Mouse (Mus musculus) MEL (cell line): ENCODE results near the gene Slc4a4. TPM values are rescaled to one million over a fixed set of nuclear protein-coding genes. Genes with fewer than 3 reads are reported as not detected.

Experiments used
- DNase-seq: peaks from one replicate; pipeline ENCODE4 v3.0.0; 2011; ENCODE audit warnings: low read depth, low spot score
- H3K27ac ChIP-seq: 2 replicates; pipeline ENCODE4 v1.5.1; 2012; ENCODE audit warnings: low read depth, mild to moderate bottlenecking, control low read depth, low read length, moderate library complexity; ENCODE audit not compliant: control insufficient read depth
- H3K27me3 ChIP-seq, 2 experiments: fragments of 150-350 bp in 1 of 2; sonication (generic) in 1 of 2; 2 replicates each; pipeline ENCODE4 v1.6.1; 2012; ENCODE audit warnings: low read length in 2 of 2, mild to moderate bottlenecking in 2 of 2, improper control_type of control experiment in 1 of 2, moderate library complexity in 1 of 2; ENCODE audit not compliant: insufficient read depth in 2 of 2, control insufficient read depth in 1 of 2
- H3K36me3 ChIP-seq, 2 experiments: 2 replicates each; pipeline ENCODE4 v1.6.1; 2012 to 2014; ENCODE audit warnings: low read length in 2 of 2, improper control_type of control experiment in 1 of 2, inconsistent platforms in 1 of 2, mild to moderate bottlenecking in 1 of 2; ENCODE audit not compliant: insufficient read depth in 2 of 2, control insufficient read depth in 1 of 2
- H3K4me1 ChIP-seq, 2 experiments: fragments of 150-350 bp in 1 of 2; sonication (generic) in 1 of 2; 2 replicates each; pipeline ENCODE4 v1.6.1; 2012; ENCODE audit warnings: low read length in 2 of 2, improper control_type of control experiment in 1 of 2, mild to moderate bottlenecking in 1 of 2; ENCODE audit not compliant: insufficient read depth in 2 of 2, control insufficient read depth in 1 of 2
- H3K4me3 ChIP-seq, 2 experiments: fragments of 150-350 bp in 1 of 2; sonication (generic) in 1 of 2; 2 replicates each; pipeline ENCODE4 v1.5.1; 2012; ENCODE audit warnings: low read depth in 2 of 2, low read length in 2 of 2, mild to moderate bottlenecking in 2 of 2, moderate library complexity in 2 of 2, control low read depth in 1 of 2, improper control_type of control experiment in 1 of 2; ENCODE audit not compliant: control insufficient read depth in 1 of 2, insufficient read depth in 1 of 2
- H3K79me2 ChIP-seq: 2 replicates; pipeline ENCODE4 v1.6.1; 2012; ENCODE audit warnings: mild to moderate bottlenecking, low read length, moderate library complexity; ENCODE audit not compliant: control insufficient read depth, poor library complexity, insufficient read depth
- H3K9ac ChIP-seq: 2 replicates; pipeline ENCODE4 v1.6.1; 2012; ENCODE audit warnings: low read depth, mild to moderate bottlenecking, control low read depth, low read length, moderate library complexity; ENCODE audit not compliant: control insufficient read depth, poor library complexity, severe bottlenecking
- H3K9me3 ChIP-seq: fragments of 150-350 bp; sonication (generic); replicated peaks from 2 replicates; pipeline ENCODE4 v1.6.1; 2012; ENCODE audit warnings: mild to moderate bottlenecking, low read length, improper control_type of control experiment, moderate library complexity; ENCODE audit not compliant: insufficient read depth
- E2F4 ChIP-seq: IDR thresholded peaks from 2 replicates; pipeline ENCODE4 v1.6.1; 2011; ENCODE audit warnings: low read depth, low read length, improper control_type of control experiment, borderline replicate concordance
- ELF1 ChIP-seq: IDR thresholded peaks from 2 replicates; pipeline ENCODE4 v1.6.1; 2014; ENCODE audit warnings: low read depth, mild to moderate bottlenecking, inconsistent platforms, low read length, improper control_type of control experiment, moderate library complexity
- ETS1 ChIP-seq: IDR thresholded peaks from 2 replicates; pipeline ENCODE4 v1.6.1; 2012; ENCODE audit warnings: low read depth, mild to moderate bottlenecking, inconsistent platforms, low read length, improper control_type of control experiment, moderate library complexity
- HCFC1 ChIP-seq: IDR thresholded peaks from 2 replicates; pipeline ENCODE4 v1.6.1; 2012; ENCODE audit warnings: low read depth, mild to moderate bottlenecking, inconsistent platforms, low read length, improper control_type of control experiment, moderate library complexity
- JUND ChIP-seq: IDR thresholded peaks from 2 replicates; pipeline ENCODE4 v1.6.1; 2011; ENCODE audit warnings: low read depth, mild to moderate bottlenecking, improper control_type of control experiment, low read length
- KAT2A ChIP-seq: conservative IDR thresholded peaks from 2 replicates; pipeline ENCODE4 v1.6.1; 2012; ENCODE audit warnings: low read depth, low read length, improper control_type of control experiment, inconsistent platforms
- MXI1 ChIP-seq: IDR thresholded peaks from 2 replicates; pipeline ENCODE4 v1.6.1; 2011; ENCODE audit warnings: mild to moderate bottlenecking, low read depth, low read length, improper control_type of control experiment
- MYC ChIP-seq: IDR thresholded peaks from 2 replicates; pipeline ENCODE4 v1.6.1; 2011; ENCODE audit warnings: low read depth, mild to moderate bottlenecking, low read length, improper control_type of control experiment, moderate library complexity
- POLR2AphosphoS2 ChIP-seq: IDR thresholded peaks from 2 replicates; pipeline ENCODE4 v1.6.1; 2011; ENCODE audit warnings: low read length, improper control_type of control experiment
- RAD21 ChIP-seq: IDR thresholded peaks from 2 replicates; pipeline ENCODE4 v1.6.1; 2011; ENCODE audit warnings: mild to moderate bottlenecking, low read depth, low read length, improper control_type of control experiment
- TAL1 ChIP-seq: IDR thresholded peaks from 2 replicates; pipeline ENCODE4 v1.6.1; 2012; ENCODE audit warnings: mild to moderate bottlenecking, inconsistent platforms, low read length, moderate library complexity, mixed read lengths
- TCF12 ChIP-seq: IDR thresholded peaks from 2 replicates; pipeline ENCODE4 v1.6.1; 2014; ENCODE audit warnings: low read depth, mild to moderate bottlenecking, inconsistent platforms, low read length, improper control_type of control experiment, moderate library complexity
- UBTF ChIP-seq: IDR thresholded peaks from 2 replicates; pipeline ENCODE4 v1.6.1; 2012; ENCODE audit warnings: low read depth, mild to moderate bottlenecking, inconsistent platforms, low read length, improper control_type of control experiment, moderate library complexity, borderline replicate concordance; ENCODE audit not compliant: insufficient read depth
- USF1 ChIP-seq: IDR thresholded peaks from 2 replicates; pipeline ENCODE4 v1.6.1; 2014; ENCODE audit warnings: low read depth, mild to moderate bottlenecking, inconsistent platforms, low read length, improper control_type of control experiment, moderate library complexity
- polyA plus RNA-seq, 2 experiments: library from polyadenylated mRNA; stranded (reverse) in 1 of 2; unstranded in 1 of 2; fragments of >175 nt in 1 of 2; fragments of >200 nt in 1 of 2; gene quantifications; 2 replicates each; pipeline versions ENCODE4 v1.2.1 to v1.2.4; 2012; ENCODE audit warnings: low replicate concordance in 2 of 2, low read depth in 1 of 2; ENCODE audit not compliant: insufficient read length in 2 of 2, insufficient read depth in 1 of 2, missing spikeins in 1 of 2
- total RNA-seq: library from RNA; depleted of rRNA; stranded (reverse); fragments of 300-350 nt; gene quantifications from 2 replicates; pipeline ENCODE4 v1.2.3, GENCODE M21; 2012

Gene Slc4a4
- total and polyA plus RNA-seq, 3 experiments, result not detected

GRCm38 (mm10) chr5:89000598-89000997, 114.0 kb downstream of the Slc4a4 start:
- TF ChIP-seq MXI1, result no peak
- TF ChIP-seq KAT2A, result no peak
- no peak for TF ChIP-seq UBTF
- no peak for TF ChIP-seq RAD21
- TF ChIP-seq, all 39 proteins: peak for 0
- Histone ChIP-seq H3K27ac (no peak overlapping the region), H3K9ac (no peak overlapping the region), H3K4me1 (no peaks in the 10 kb centered on the region), H3K4me3 (no peak overlapping the region), H3K79me2 (no peaks in the 10 kb centered on the region), H3K27me3 (no peaks in the 10 kb centered on the region), H3K36me3 (no peaks in the 10 kb centered on the region), H3K9me3 (no peaks in the 10 kb centered on the region)
- no peak for DNase-seq

DNA sequence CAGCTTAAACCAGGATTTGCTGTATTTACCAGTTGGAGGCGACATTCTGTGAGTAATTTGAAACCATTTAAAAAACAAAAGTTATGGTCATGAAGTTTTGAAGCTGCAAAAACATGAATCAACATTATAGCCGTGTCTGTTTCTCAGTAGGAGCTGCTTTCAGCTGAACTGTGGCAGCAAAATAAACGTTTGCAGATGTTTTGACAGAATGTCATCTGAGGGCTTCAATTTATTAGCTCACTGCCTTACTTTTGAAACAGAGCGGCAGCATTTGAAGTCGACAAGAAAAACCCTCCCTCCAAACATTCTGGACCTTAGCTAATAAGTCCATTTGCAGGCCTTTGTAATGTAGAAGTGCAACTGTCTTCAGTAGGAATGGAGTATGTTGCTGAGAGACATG, 123.5 kb downstream of the Slc4a4 start:
- Histone ChIP-seq H3K36me3 (no peaks in the 10 kb centered on the region), H3K79me2 (no peaks in the 10 kb centered on the region), H3K27ac (no peak overlapping the region), H3K9ac (no peak overlapping the region)
- no peak for DNase-seq
- TF ChIP-seq E2F4 (no peak), ETS1 (no peak), ELF1 (no peak), JUND (no peak), TAL1 (no peak), MYC (no peak), USF1 (no peak), HCFC1 (no peak), RAD21 (no peak), POLR2AphosphoS2 (no peak)
- TF ChIP-seq, all 39 proteins: peak for 0
- Histone ChIP-seq H3K27me3 (no peaks in the 10 kb centered on the region), H3K9me3 (no peaks in the 10 kb centered on the region), H3K4me1 (no peaks in the 10 kb centered on the region), H3K4me3 (no peak overlapping the region)

DNA sequence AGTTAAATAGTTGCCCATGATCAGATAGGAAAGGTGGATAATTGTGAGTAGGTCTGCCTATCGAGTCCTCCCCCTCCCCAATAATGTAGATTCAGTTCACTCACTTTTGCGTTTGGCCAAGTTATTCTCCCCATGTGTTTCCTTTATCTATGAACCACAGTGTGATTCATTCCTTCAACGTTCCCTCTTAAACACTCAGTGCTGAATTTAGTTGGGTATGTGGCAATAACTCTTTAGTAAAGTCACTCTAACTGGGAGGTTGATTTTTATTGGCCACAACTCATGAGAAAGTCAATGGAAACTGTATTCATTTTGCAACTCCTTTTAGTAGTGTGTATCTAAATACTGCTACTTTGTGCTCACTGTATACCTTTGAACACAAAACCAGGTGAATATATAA, 125.8 kb downstream of the Slc4a4 start:
- Histone ChIP-seq H3K79me2 (no peaks in the 10 kb centered on the region), H3K4me1 (no peaks in the 10 kb centered on the region), H3K9me3 (no peaks in the 10 kb centered on the region), H3K9ac (no peak overlapping the region), H3K4me3 (no peak overlapping the region), H3K27me3 (no peaks in the 10 kb centered on the region), H3K36me3 (no peaks in the 10 kb centered on the region), H3K27ac (no peak overlapping the region)
- DNase-seq, result no peak
- TF ChIP-seq TCF12, result no peak
- TF ChIP-seq ELF1, result no peak
